Mouse (Mus musculus): ENCODE data around the gene Mzf1. TPM values are rescaled to one million over a fixed set of nuclear protein-coding genes. Genes with fewer than 3 reads are reported as not detected.

The Mzf1 gene
- polyA plus RNA-seq, 1 experiment from 2014 or later = 2.8 TPM

DNA sequence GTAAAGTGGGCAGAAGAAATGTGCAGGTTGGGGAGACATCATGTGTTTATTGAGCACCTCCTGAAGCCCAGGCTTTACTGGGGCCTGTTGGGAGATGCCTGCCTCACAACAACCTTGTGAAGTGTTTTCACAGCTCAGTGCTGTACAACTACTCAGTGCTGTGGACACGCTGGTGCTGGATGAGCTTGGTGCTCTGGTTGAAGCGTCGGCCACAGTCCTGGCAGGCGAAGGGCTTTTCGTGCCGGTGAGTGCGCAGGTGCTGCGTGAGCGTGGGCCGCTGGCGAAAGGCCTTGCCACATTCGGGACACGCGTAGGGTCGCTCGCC is 11.5 kb downstream of the Mzf1 start:
- peaks cover 15% of the 10 kb centered on the region for H3K9me3 ChIP-seq
- H3K4me3 ChIP-seq = peak overlapping the region; percentile 61
- DNase-seq (ENCODE audit: low spot score) = no peak
- no peaks in the 10 kb centered on the region for H3K36me3 ChIP-seq (replicated peaks)
- H3K4me1 ChIP-seq = peaks cover 24% of the 10 kb centered on the region
- no peak overlapping the region for H3K27ac ChIP-seq (replicated peaks)
- WGBS = 40% methylated on average over 16 of the region's 16 CpGs
- peaks cover 55% of the 10 kb centered on the region for H3K27me3 ChIP-seq (replicated peaks; ENCODE audit: low read depth, poor library complexity, severe bottlenecking)

- WGBS = 78% methylated on average over 6 of the region's 6 CpGs
- H3K27ac ChIP-seq (replicated peaks) = no peak overlapping the region
- no peak overlapping the region for H3K4me3 ChIP-seq
- no peaks in the 10 kb centered on the region for H3K36me3 ChIP-seq (replicated peaks)
- H3K4me1 ChIP-seq = peaks cover 24% of the 10 kb centered on the region
- H3K27me3 ChIP-seq (replicated peaks; ENCODE audit: low read depth, poor library complexity, severe bottlenecking) = peaks cover 55% of the 10 kb centered on the region
- H3K9me3 ChIP-seq = peaks cover 15% of the 10 kb centered on the region
- DNase-seq (ENCODE audit: low spot score) = no peak
Observed at GRCm38 (mm10) chr7:13042511-13042910, 12.1 kb downstream of the Mzf1 start.

GRCm38 (mm10) chr7:13041256-13041655 is 13.3 kb downstream of the Mzf1 start:
- peaks cover 32% of the 10 kb centered on the region for H3K4me1 ChIP-seq
- DNase-seq (ENCODE audit: low spot score) = no peak
- H3K9me3 ChIP-seq = peaks cover 15% of the 10 kb centered on the region
- no peak overlapping the region for H3K27ac ChIP-seq (replicated peaks)
- H3K27me3 ChIP-seq (replicated peaks; ENCODE audit: low read depth, poor library complexity, severe bottlenecking) = peaks cover 55% of the 10 kb centered on the region
- no peak overlapping the region for H3K4me3 ChIP-seq
- H3K36me3 ChIP-seq (replicated peaks) = peaks cover 3% of the 10 kb centered on the region
- 71% methylated on average over 1 of the region's 1 CpGs for WGBS

DNA sequence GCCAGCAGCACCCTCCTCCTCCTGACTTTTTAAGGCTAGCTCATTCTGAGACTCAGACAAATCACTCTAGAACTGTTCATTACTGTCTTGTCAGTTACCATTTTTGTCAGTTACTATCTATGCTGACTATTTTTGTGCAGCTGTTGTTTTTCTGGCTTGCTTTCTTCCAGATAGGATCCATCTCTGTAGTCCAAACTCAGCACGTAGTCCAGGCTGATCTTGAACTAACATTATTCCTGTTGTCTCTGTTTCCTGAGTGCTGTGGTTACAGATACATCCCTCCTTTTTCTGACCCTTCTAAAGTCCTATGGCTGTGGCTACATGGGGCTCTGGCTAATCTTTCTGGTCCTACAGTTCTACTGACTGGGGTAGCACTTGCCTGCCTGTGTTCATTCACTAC is 15.4 kb downstream of the Mzf1 start:
- Histone ChIP-seq H3K36me3 (replicated peaks) (peaks cover 19% of the 10 kb centered on the region), H3K27me3 (replicated peaks; ENCODE audit: low read depth, poor library complexity, severe bottlenecking) (peaks cover 37% of the 10 kb centered on the region), H3K9me3 (peaks cover 15% of the 10 kb centered on the region), H3K27ac (replicated peaks) (peak overlapping the region; percentile 100; the same call in 1 of the 2 replicates), H3K4me1 (peaks cover 43% of the 10 kb centered on the region), H3K4me3 (peak overlapping the region; percentile 84)
- WGBS = 91% methylated on average over 1 of the region's 1 CpGs
- DNase-seq (ENCODE audit: low spot score) = no peak

- Histone ChIP-seq H3K9me3 (peaks cover 12% of the 10 kb centered on the region), H3K27me3 (replicated peaks; ENCODE audit: low read depth, poor library complexity, severe bottlenecking) (peaks cover 32% of the 10 kb centered on the region), H3K27ac (replicated peaks) (peak overlapping the region; percentile 100), H3K36me3 (replicated peaks) (peaks cover 19% of the 10 kb centered on the region), H3K4me3 (peak overlapping the region; percentile 84), H3K4me1 (peaks cover 43% of the 10 kb centered on the region)
- no peak for DNase-seq (ENCODE audit: low spot score)
- WGBS = 28% methylated on average over 15 of the region's 15 CpGs
Observed at GRCm38 (mm10) chr7:13038621-13039169, 15.9 kb downstream of the Mzf1 start.

GRCm38 (mm10) chr7:13037901-13038555 is 16.5 kb downstream of the Mzf1 start, which contains the start of gene Ube2m:
Ube2m (minus strand) TSS chr7:13038275.
- H3K27ac ChIP-seq (replicated peaks) = peak within 1 kb of the TSS; percentile 100
- peak within 1 kb of the TSS; percentile 84 for H3K4me3 ChIP-seq
- peaks cover 25% of the 10 kb centered on the region for H3K27me3 ChIP-seq (replicated peaks; ENCODE audit: low read depth, poor library complexity, severe bottlenecking)
- H3K36me3 ChIP-seq (replicated peaks) = peaks cover 25% of the 10 kb centered on the region
- peak; percentile 99 for DNase-seq (ENCODE audit: low spot score)
- WGBS = under 1% methylated on average over 65 of the region's 65 CpGs
- H3K9me3 ChIP-seq = peaks cover 5% of the 10 kb centered on the region
- peaks cover 44% of the 10 kb centered on the region for H3K4me1 ChIP-seq

- no peak for DNase-seq (ENCODE audit: low spot score)
- H3K27ac ChIP-seq (replicated peaks) = peak overlapping the region; percentile 100
- H3K4me1 ChIP-seq = peaks cover 48% of the 10 kb centered on the region
- H3K9me3 ChIP-seq = no peaks in the 10 kb centered on the region
- 2% methylated on average over 32 of the region's 33 CpGs for WGBS
- peaks cover 31% of the 10 kb centered on the region for H3K36me3 ChIP-seq (replicated peaks)
- peaks cover 19% of the 10 kb centered on the region for H3K27me3 ChIP-seq (replicated peaks; ENCODE audit: low read depth, poor library complexity, severe bottlenecking)
- peak overlapping the region; percentile 84 for H3K4me3 ChIP-seq
Observed at GRCm38 (mm10) chr7:13037366-13037765, 17.2 kb downstream of the Mzf1 start.

- DNase-seq (ENCODE audit: low spot score) = no peak
- Histone ChIP-seq H3K36me3 (replicated peaks) (peaks cover 37% of the 10 kb centered on the region), H3K27me3 (replicated peaks; ENCODE audit: low read depth, poor library complexity, severe bottlenecking) (peaks cover 13% of the 10 kb centered on the region), H3K4me1 (peaks cover 48% of the 10 kb centered on the region), H3K9me3 (no peaks in the 10 kb centered on the region), H3K4me3 (peak overlapping the region; percentile 84), H3K27ac (replicated peaks) (peak overlapping the region; percentile 100)
- 47% methylated on average over 4 of the region's 4 CpGs for WGBS
Observed at GRCm38 (mm10) chr7:13036806-13037205, 17.8 kb downstream of the Mzf1 start.

- Histone ChIP-seq H3K4me1 (peaks cover 48% of the 10 kb centered on the region), H3K27ac (replicated peaks) (peak overlapping the region; percentile 85)
- WGBS = 87% methylated on average over 17 of the region's 17 CpGs
Observed at GRCm38 (mm10) chr7:13035211-13035855, 19.2 kb downstream of the Mzf1 start.

DNA sequence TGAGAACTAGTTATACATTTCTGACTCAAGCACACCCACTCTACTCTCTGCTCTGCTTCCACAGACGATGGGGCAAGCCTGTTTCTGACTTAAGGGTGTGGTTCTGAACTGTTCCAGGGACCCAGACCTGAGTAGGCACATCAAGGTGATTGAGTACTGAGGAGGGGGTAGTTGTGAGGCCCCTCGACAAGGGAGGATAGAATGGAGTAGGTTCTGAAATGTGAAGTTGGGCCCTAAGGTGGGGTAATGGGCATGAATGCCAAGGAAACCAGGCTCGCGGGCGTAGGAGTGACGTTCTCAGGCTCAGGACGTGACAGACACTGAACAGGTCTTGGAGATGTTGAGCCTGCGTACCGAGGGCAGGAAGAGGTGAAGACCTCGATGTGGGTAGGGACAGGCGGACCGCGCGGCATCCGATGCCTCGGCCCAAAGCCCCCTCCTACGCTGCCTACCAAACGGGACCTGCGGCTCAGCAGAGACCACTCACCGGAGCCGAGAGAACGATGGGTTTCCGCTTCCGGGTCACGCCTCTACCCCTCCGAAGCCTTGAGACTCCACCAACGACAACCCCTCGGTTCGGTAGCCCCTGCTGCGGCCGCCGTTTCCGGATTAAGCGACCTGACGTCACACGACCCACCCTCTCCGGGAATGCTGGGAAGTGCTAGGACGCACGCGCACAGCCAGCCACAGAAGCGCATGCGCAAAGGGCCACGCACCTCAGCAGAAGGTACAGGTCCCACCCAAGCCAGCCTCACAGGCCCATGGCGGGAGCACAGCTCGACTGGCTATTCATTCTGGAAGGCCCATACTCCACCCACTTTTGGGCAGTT is 20.2 kb downstream of the Mzf1 start, which contains the start of gene Chmp2a:
TSS of gene Chmp2a (minus strand) at position 660 of the 830 bp plus-strand sequence.
- WGBS = under 1% methylated on average over 45 of the region's 45 CpGs
- Histone ChIP-seq H3K36me3 (replicated peaks) (peaks cover 61% of the 10 kb centered on the region), H3K27me3 (replicated peaks; ENCODE audit: low read depth, poor library complexity, severe bottlenecking) (no peaks in the 10 kb centered on the region), H3K4me1 (peaks cover 47% of the 10 kb centered on the region), H3K27ac (replicated peaks) (peak within 1 kb of the TSS; percentile 85), H3K4me3 (peak within 1 kb of the TSS; percentile 84), H3K9me3 (no peaks in the 10 kb centered on the region)
- peak; percentile 98 for DNase-seq (ENCODE audit: low spot score)

More at GRCm38 (mm10) chr7:13035211-13035855, 19.2 kb downstream of the Mzf1 start:
- Histone ChIP-seq H3K4me3 (peak overlapping the region; percentile 84), H3K36me3 (replicated peaks) (peaks cover 52% of the 10 kb centered on the region), H3K9me3 (no peaks in the 10 kb centered on the region), H3K27me3 (replicated peaks; ENCODE audit: low read depth, poor library complexity, severe bottlenecking) (no peaks in the 10 kb centered on the region)
- no peak for DNase-seq (ENCODE audit: low spot score)

DNA sequence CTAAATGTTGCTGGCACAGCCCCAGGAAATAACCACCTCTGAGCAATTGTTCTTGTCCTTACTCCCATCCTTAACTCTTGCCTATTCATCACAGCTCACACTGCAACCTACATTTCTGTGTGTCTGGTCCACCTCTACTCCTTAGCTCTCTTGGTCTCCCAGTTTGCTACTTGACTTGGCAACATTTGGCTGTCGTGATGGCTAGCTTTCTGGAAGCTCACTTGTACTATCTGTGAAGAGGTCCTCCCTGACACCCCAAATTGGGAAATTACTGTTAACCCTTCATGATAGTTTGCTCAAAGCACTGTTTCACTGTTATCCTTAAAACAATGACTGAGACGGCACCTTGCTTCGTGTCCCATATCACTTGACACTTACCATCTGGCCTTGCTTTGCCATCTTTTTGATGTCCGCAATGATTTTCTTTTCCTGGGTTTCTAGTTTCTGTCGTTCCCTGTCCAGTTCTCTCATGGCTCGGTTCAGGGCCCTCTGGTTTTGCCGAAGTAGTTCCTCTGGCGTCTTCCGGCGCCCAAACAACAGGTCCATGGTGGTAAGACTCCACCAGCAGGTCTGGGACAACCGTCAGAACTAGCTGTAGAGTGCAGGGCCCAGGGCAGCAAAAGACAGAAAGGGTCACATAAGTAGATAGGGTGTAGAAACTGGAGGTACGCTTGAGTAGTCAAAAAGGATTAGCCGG is 21.0 kb downstream of the Mzf1 start:
- no peaks in the 10 kb centered on the region for H3K9me3 ChIP-seq
- peaks cover 69% of the 10 kb centered on the region for H3K36me3 ChIP-seq (replicated peaks)
- peak overlapping the region; percentile 84 for H3K4me3 ChIP-seq
- peaks cover 39% of the 10 kb centered on the region for H3K4me1 ChIP-seq
- DNase-seq (ENCODE audit: low spot score) = no peak
- 55% methylated on average over 13 of the region's 13 CpGs for WGBS
- H3K27me3 ChIP-seq (replicated peaks; ENCODE audit: low read depth, poor library complexity, severe bottlenecking) = no peaks in the 10 kb centered on the region
- peak overlapping the region; percentile 85 for H3K27ac ChIP-seq (replicated peaks)

DNA sequence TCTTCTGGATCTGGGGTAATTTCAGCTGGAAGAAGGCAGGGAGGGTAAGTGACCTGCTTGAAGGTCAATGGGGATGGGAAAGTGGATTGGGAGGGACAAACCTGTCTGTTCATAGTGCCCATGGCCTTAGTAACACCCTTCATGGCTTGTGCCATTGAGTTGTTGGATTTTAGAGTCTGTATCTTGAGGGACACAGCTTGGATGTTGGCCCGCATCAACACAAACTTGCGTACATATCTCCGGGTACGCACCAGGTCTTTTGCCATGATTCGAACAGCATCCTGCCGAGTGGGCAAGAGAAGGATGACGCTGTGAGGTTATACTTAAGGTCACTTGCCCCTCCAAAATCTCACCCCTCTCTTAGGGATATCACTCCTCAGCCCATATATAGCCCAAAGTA is 22.0 kb downstream of the Mzf1 start:
- no peak overlapping the region for H3K27ac ChIP-seq (replicated peaks)
- WGBS = 93% methylated on average over 7 of the region's 7 CpGs
- H3K27me3 ChIP-seq (replicated peaks; ENCODE audit: low read depth, poor library complexity, severe bottlenecking) = no peaks in the 10 kb centered on the region
- peak overlapping the region; percentile 84 for H3K4me3 ChIP-seq
- no peaks in the 10 kb centered on the region for H3K9me3 ChIP-seq
- H3K36me3 ChIP-seq (replicated peaks) = peaks cover 80% of the 10 kb centered on the region
- peaks cover 39% of the 10 kb centered on the region for H3K4me1 ChIP-seq
- no peak for DNase-seq (ENCODE audit: low spot score)

Data from embryonic facial prominence, embryonic 10.5 days (tissue).